Mouse (Mus musculus): ENCODE results near the gene Slc29a4. TPM values are rescaled to one million over a fixed set of nuclear protein-coding genes. Genes with fewer than 3 reads are reported as not detected.
A peak's percentile ranks its signal among the peaks of the same experiment; 100 is the strongest.

Gene Slc29a4
- polyA plus RNA-seq, 1 experiment, result 9.9 TPM

DNA sequence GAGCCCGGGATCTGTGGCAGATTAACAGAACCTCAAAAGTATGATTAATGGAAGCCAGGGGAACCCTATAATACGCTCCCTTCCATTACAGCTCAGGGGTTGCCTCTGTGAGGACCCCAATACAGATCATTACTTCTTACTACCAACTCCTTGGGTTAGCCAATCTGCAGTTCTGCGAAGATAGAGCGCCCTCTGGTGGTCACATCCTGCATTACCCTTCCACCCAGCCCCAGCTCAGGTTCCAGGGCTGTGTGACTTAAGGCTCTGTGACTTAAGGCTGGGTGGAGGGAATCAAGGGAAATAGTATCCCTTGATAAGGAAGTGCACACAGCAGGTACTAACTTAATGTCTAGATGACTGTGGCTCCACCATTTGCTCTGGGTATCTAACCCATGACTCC is 25.7 kb downstream of the Slc29a4 start:
- Histone ChIP-seq H3K27ac (ENCODE audit: insufficient read depth, low read length) (no peak overlapping the region), H3K27me3 (ENCODE audit: control insufficient read depth, insufficient read depth, low read length, poor library complexity, severe bottlenecking) (no peaks in the 10 kb centered on the region), H3K9me3 (replicated peaks; ENCODE audit: control insufficient read depth, insufficient read depth, low read length, poor library complexity, severe bottlenecking) (no peaks in the 10 kb centered on the region), H3K4me1 (ENCODE audit: control insufficient read depth, insufficient read depth, low read length) (peaks cover 3% of the 10 kb centered on the region), H3K36me3 (ENCODE audit: control insufficient read depth, insufficient read depth, low read length, poor library complexity, severe bottlenecking) (no peaks in the 10 kb centered on the region), H3K4me3 (ENCODE audit: low read depth, low read length) (no peak overlapping the region), H3K9ac (ENCODE audit: low read depth, poor library complexity, severe bottlenecking) (no peak overlapping the region)
- TF ChIP-seq EP300 (IDR thresholded peaks at IDR 0.05; ENCODE audit: insufficient read depth, low read depth, low read length) (no peak), CTCF (IDR thresholded peaks at IDR 0.05; ENCODE audit: low read depth, low read length) (peak; percentile 93)

DNA sequence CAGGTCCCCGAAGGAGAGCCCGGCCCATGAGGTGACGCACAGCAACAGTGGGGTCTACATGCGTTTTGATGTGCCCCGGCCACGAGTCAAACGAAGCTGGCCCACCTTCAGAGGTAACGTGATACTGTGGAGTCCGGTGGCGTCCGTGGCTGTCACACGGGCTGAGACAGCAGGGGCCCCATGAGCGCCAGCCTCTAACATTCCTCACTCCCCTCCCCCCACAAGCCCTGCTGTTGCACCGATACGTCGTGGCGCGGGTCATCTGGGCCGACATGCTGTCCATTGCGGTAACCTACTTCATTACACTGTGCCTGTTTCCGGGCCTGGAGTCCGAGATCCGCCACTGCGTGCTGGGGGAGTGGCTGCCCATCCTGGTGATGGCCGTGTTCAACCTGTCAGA is 26.2 kb downstream of the Slc29a4 start:
- Histone ChIP-seq H3K36me3 (ENCODE audit: control insufficient read depth, insufficient read depth, low read length, poor library complexity, severe bottlenecking) (no peaks in the 10 kb centered on the region), H3K4me3 (ENCODE audit: low read depth, low read length) (no peak overlapping the region), H3K9me3 (replicated peaks; ENCODE audit: control insufficient read depth, insufficient read depth, low read length, poor library complexity, severe bottlenecking) (no peaks in the 10 kb centered on the region), H3K9ac (ENCODE audit: low read depth, poor library complexity, severe bottlenecking) (no peak overlapping the region), H3K4me1 (ENCODE audit: control insufficient read depth, insufficient read depth, low read length) (peaks cover 3% of the 10 kb centered on the region), H3K27me3 (ENCODE audit: control insufficient read depth, insufficient read depth, low read length, poor library complexity, severe bottlenecking) (no peaks in the 10 kb centered on the region), H3K27ac (ENCODE audit: insufficient read depth, low read length) (no peak overlapping the region)
- TF ChIP-seq EP300 (IDR thresholded peaks at IDR 0.05; ENCODE audit: insufficient read depth, low read depth, low read length) (no peak), CTCF (IDR thresholded peaks at IDR 0.05; ENCODE audit: low read depth, low read length) (no peak), POLR2A (IDR thresholded peaks at IDR 0.05; ENCODE audit: insufficient read depth, low read length) (no peak)

DNA sequence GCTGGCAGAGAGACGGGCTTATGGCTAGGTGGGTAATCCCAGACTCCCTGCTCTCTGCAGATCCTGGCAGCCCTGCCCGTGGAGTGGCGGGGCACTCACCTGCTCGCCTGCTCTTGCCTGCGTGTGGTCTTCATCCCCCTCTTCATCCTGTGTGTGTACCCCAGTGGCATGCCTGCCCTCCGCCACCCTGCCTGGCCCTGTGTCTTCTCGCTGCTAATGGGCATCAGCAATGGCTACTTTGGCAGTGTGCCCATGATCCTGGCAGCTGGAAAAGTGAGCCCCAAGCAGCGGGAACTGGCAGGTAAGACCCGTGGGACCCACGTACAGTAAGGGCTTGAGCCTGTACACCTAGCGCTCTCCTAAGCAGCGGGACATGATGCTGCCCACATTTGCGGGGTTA is 27.6 kb downstream of the Slc29a4 start:
- Histone ChIP-seq H3K9ac (ENCODE audit: low read depth, poor library complexity, severe bottlenecking) (no peak overlapping the region), H3K4me1 (ENCODE audit: control insufficient read depth, insufficient read depth, low read length) (peaks cover 3% of the 10 kb centered on the region), H3K4me3 (ENCODE audit: low read depth, low read length) (no peak overlapping the region), H3K27ac (ENCODE audit: insufficient read depth, low read length) (no peak overlapping the region), H3K27me3 (ENCODE audit: control insufficient read depth, insufficient read depth, low read length, poor library complexity, severe bottlenecking) (no peaks in the 10 kb centered on the region), H3K36me3 (ENCODE audit: control insufficient read depth, insufficient read depth, low read length, poor library complexity, severe bottlenecking) (no peaks in the 10 kb centered on the region), H3K9me3 (replicated peaks; ENCODE audit: control insufficient read depth, insufficient read depth, low read length, poor library complexity, severe bottlenecking) (no peaks in the 10 kb centered on the region)
- TF ChIP-seq EP300 (IDR thresholded peaks at IDR 0.05; ENCODE audit: insufficient read depth, low read depth, low read length), result no peak
- no peak for TF ChIP-seq CTCF (IDR thresholded peaks at IDR 0.05; ENCODE audit: low read depth, low read length)
- TF ChIP-seq POLR2A (IDR thresholded peaks at IDR 0.05; ENCODE audit: insufficient read depth, low read length), result no peak

DNA sequence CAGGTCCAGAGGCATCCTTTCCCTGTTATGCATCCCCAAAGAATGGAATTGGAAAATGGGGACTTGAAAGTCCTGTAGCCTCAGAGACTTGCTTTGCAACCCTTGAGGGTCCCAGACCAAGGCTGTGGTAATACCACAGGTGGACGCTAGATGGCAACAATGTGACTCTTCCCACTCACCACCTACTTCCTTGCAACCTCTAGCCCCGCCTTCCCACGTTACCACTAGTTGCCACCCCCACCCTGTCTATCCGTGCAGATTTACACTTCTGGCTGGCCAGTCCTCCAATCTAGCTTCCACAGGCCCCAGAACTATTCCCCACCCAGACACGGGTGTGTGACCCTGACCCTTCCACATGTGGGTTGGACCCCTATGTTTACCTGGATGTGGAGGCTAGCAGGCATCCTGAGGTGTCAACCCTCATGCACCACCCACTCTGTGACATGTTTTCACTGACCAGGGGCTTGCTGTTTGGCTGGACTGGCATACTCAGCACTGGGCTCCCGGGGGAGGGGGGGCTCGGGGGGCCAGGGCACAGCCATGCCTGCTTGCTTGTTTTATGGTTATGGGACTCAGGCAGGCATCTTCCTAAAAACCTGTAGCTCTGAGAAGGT is 31.3 kb downstream of the Slc29a4 start:
- Histone ChIP-seq H3K27me3 (ENCODE audit: control insufficient read depth, insufficient read depth, low read length, poor library complexity, severe bottlenecking) (no peaks in the 10 kb centered on the region), H3K9me3 (replicated peaks; ENCODE audit: control insufficient read depth, insufficient read depth, low read length, poor library complexity, severe bottlenecking) (no peaks in the 10 kb centered on the region), H3K27ac (ENCODE audit: insufficient read depth, low read length) (no peak overlapping the region), H3K4me3 (ENCODE audit: low read depth, low read length) (no peak overlapping the region), H3K36me3 (ENCODE audit: control insufficient read depth, insufficient read depth, low read length, poor library complexity, severe bottlenecking) (no peaks in the 10 kb centered on the region), H3K9ac (ENCODE audit: low read depth, poor library complexity, severe bottlenecking) (no peak overlapping the region), H3K4me1 (ENCODE audit: control insufficient read depth, insufficient read depth, low read length) (no peaks in the 10 kb centered on the region)
- TF ChIP-seq CTCF (IDR thresholded peaks at IDR 0.05; ENCODE audit: low read depth, low read length), result peak; percentile 88
- no peak for TF ChIP-seq EP300 (IDR thresholded peaks at IDR 0.05; ENCODE audit: insufficient read depth, low read depth, low read length)

DNA sequence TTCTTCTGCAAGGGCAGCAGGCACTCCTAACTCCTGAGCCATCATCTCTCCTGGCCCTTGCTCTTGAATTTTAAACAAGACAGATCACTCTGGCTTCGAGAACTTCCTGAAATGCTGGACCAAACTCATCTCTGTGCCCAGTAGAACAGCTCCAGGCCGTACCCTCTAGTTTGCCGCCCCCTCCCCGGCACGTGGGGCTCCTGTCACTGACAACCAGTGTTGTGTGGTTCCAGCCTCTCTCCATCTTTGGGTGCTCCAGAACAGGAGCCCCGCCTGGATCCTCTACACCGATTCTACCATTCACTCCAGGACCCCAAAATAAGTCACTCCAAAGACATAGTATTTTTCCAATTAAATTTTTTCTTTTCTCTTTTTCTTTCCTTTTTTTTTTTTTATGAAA is 32.0 kb downstream of the Slc29a4 start:
- Histone ChIP-seq H3K4me1 (ENCODE audit: control insufficient read depth, insufficient read depth, low read length) (no peaks in the 10 kb centered on the region), H3K9ac (ENCODE audit: low read depth, poor library complexity, severe bottlenecking) (no peak overlapping the region), H3K27me3 (ENCODE audit: control insufficient read depth, insufficient read depth, low read length, poor library complexity, severe bottlenecking) (no peaks in the 10 kb centered on the region), H3K9me3 (replicated peaks; ENCODE audit: control insufficient read depth, insufficient read depth, low read length, poor library complexity, severe bottlenecking) (no peaks in the 10 kb centered on the region), H3K36me3 (ENCODE audit: control insufficient read depth, insufficient read depth, low read length, poor library complexity, severe bottlenecking) (no peaks in the 10 kb centered on the region), H3K27ac (ENCODE audit: insufficient read depth, low read length) (no peak overlapping the region), H3K4me3 (ENCODE audit: low read depth, low read length) (no peak overlapping the region)
- TF ChIP-seq EP300 (IDR thresholded peaks at IDR 0.05; ENCODE audit: insufficient read depth, low read depth, low read length) (no peak), CTCF (IDR thresholded peaks at IDR 0.05; ENCODE audit: low read depth, low read length) (no peak), POLR2A (IDR thresholded peaks at IDR 0.05; ENCODE audit: insufficient read depth, low read length) (no peak)

DNA sequence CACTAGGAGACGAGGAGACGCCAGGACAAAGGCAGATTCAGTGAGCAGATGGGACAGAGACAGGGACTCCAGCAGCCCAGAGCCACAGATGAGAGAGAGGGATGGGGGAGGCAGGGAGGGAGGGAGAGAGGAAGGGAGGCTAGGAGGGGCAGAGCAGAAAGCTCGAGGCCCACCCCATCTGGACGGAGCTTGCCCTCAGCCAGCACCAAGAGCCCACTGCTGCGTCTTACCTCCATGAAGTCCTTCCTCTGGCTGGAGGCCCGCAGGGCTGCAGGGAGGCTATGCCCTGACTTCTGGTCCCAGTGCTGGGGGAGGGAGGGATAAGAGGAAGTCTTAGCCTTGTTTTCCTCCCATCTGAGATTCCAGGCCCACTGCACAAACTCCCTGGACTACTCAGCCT is 34.4 kb downstream of the Slc29a4 start:
- H3K9ac ChIP-seq (ENCODE audit: low read depth, poor library complexity, severe bottlenecking), result no peak overlapping the region
- no peak overlapping the region for H3K27ac ChIP-seq (ENCODE audit: insufficient read depth, low read length)
- H3K4me3 ChIP-seq (ENCODE audit: low read depth, low read length), result no peak overlapping the region
- no peaks in the 10 kb centered on the region for H3K27me3 ChIP-seq (ENCODE audit: control insufficient read depth, insufficient read depth, low read length, poor library complexity, severe bottlenecking)
- H3K9me3 ChIP-seq (replicated peaks; ENCODE audit: control insufficient read depth, insufficient read depth, low read length, poor library complexity, severe bottlenecking), result no peaks in the 10 kb centered on the region
- H3K36me3 ChIP-seq (ENCODE audit: control insufficient read depth, insufficient read depth, low read length, poor library complexity, severe bottlenecking), result no peaks in the 10 kb centered on the region
- TF ChIP-seq EP300 (IDR thresholded peaks at IDR 0.05; ENCODE audit: insufficient read depth, low read depth, low read length), result no peak
- no peaks in the 10 kb centered on the region for H3K4me1 ChIP-seq (ENCODE audit: control insufficient read depth, insufficient read depth, low read length)
